Mouse (Mus musculus) hindbrain, embryonic 14.5 days (tissue): ENCODE data around the gene Zzz3. TPM values are rescaled to one million over a fixed set of nuclear protein-coding genes. Genes with fewer than 3 reads are reported as not detected.
"Not testable (repeated sequence)": the region's sequence is repeated elsewhere in the genome, so short reads cannot be mapped to it uniquely, and the experiment has no call there.

Experiments
- ATAC-seq: fragments of 200-750 bp; cut with Nextera tagmentation; 2 replicates; pipeline ENCODE4 v1.8.0; 2017; ENCODE audit warnings: moderate number of reproducible peaks, mild to moderate bottlenecking, moderate TSS enrichment, moderate library complexity; ENCODE audit not compliant: low FRiP score
- DNase-seq: peaks from one replicate; pipeline ENCODE4 v3.0.0-alpha.2; 2015; ENCODE audit warnings: low spot score
- H3K27ac ChIP-seq: fragments of 300-500 bp; sonication (generic); 2 replicates; pipeline ENCODE4 v1.5.1; 2014; ENCODE audit warnings: mild to moderate bottlenecking, moderate library complexity
- H3K27me3 ChIP-seq: fragments of 300-500 bp; sonication (generic); 2 replicates; pipeline ENCODE4 v1.6.1; 2014; ENCODE audit warnings: mild to moderate bottlenecking, low read length, mixed read lengths; ENCODE audit not compliant: control insufficient read depth, insufficient read depth
- H3K36me3 ChIP-seq: fragments of 300-500 bp; sonication (generic); replicated peaks from 2 replicates; pipeline ENCODE4 v1.6.1; 2014; ENCODE audit not compliant: control insufficient read depth, insufficient read depth
- H3K4me1 ChIP-seq: fragments of 300-500 bp; sonication (generic); replicated peaks from 2 replicates; pipeline ENCODE4 v1.6.1; 2014; ENCODE audit warnings: antibody characterized with exemption, low read length, mixed read lengths; ENCODE audit not compliant: control insufficient read depth, insufficient read depth
- H3K4me2 ChIP-seq: fragments of 300-500 bp; sonication (generic); replicated peaks from 2 replicates; pipeline ENCODE4 v1.6.1; 2014; ENCODE audit warnings: mild to moderate bottlenecking, moderate library complexity
- H3K4me3 ChIP-seq: fragments of 300-500 bp; sonication (generic); replicated peaks from 2 replicates; pipeline ENCODE4 v1.5.1; 2014; ENCODE audit warnings: mild to moderate bottlenecking, low read length
- H3K9ac ChIP-seq: fragments of 300-500 bp; sonication (generic); 2 replicates; pipeline ENCODE4 v1.6.1; 2014
- H3K9me3 ChIP-seq: fragments of 300-500 bp; sonication (generic); 2 replicates; pipeline ENCODE4 v1.6.1; 2016; ENCODE audit warnings: low read length; ENCODE audit not compliant: control insufficient read depth
- WGBS: fragments of 180-500 bp; shearing (Covaris S2); extraction: QIAGEN DNeasy Blood & Tissue Kit; methylation state at CpG from one replicate; pipeline ENCODE4 v1.1.7; 2014; 5-methylcytosine and 5-hydroxymethylcytosine counted together
- polyA plus RNA-seq: library from polyadenylated mRNA; unstranded; fragments of >200 nt; fragmentation: Nextera tagmentation; extraction: Ambion mirVana; gene quantifications from 2 replicates; pipeline ENCODE4 v1.2.1, GENCODE M21; 2014

The Zzz3 gene
- polyA plus RNA-seq, 1 experiment from 2014 or later = 32.3 TPM

- H3K27ac ChIP-seq, DNase-seq, H3K27me3 ChIP-seq, H3K4me1 ChIP-seq, H3K4me2 ChIP-seq, H3K9ac ChIP-seq, ATAC-seq, H3K9me3 ChIP-seq, H3K4me3 ChIP-seq: not testable (repeated sequence)
- peaks cover 60% of the 10 kb centered on the region for H3K36me3 ChIP-seq
- 95% methylated on average over 4 of the region's 4 CpGs for WGBS
Measured at GRCm38 (mm10) chr3:152458875-152459274, 63.6 kb downstream of the Zzz3 start.

- ATAC-seq = no peak
- H3K27ac ChIP-seq = no peak overlapping the region
Measured at GRCm38 (mm10) chr3:152460802-152461201, 65.5 kb downstream of the Zzz3 start.

GRCm38 (mm10) chr3:152462038-152462547 lies 66.8 kb downstream of the Zzz3 start:
- DNase-seq = no peak
- ATAC-seq = no peak
- H3K36me3 ChIP-seq = peaks cover 30% of the 10 kb centered on the region
- WGBS = 91% methylated on average over 10 of the region's 10 CpGs
- no peak overlapping the region for H3K4me3 ChIP-seq
- H3K27ac ChIP-seq = no peak overlapping the region
- no peak overlapping the region for H3K9ac ChIP-seq
- H3K27me3 ChIP-seq = no peaks in the 10 kb centered on the region
- H3K9me3 ChIP-seq = no peaks in the 10 kb centered on the region
- H3K4me1 ChIP-seq = no peaks in the 10 kb centered on the region
- H3K4me2 ChIP-seq = no peak overlapping the region

More at GRCm38 (mm10) chr3:152460802-152461201, 65.5 kb downstream of the Zzz3 start:
- Histone ChIP-seq H3K36me3 (peaks cover 43% of the 10 kb centered on the region), H3K4me1 (no peaks in the 10 kb centered on the region), H3K4me2 (no peak overlapping the region), H3K4me3 (no peak overlapping the region), H3K9ac (no peak overlapping the region), H3K27me3 (no peaks in the 10 kb centered on the region), H3K9me3 (no peaks in the 10 kb centered on the region)
- DNase-seq = no peak
- 69% methylated on average over 4 of the region's 4 CpGs for WGBS

GRCm38 (mm10) chr3:152462900-152463299 lies 67.6 kb downstream of the Zzz3 start:
- 92% methylated on average over 10 of the region's 10 CpGs for WGBS
- DNase-seq = no peak
- H3K27ac ChIP-seq = no peak overlapping the region
- peaks cover 22% of the 10 kb centered on the region for H3K36me3 ChIP-seq
- no peaks in the 10 kb centered on the region for H3K4me1 ChIP-seq
- ATAC-seq = no peak
- no peaks in the 10 kb centered on the region for H3K27me3 ChIP-seq
- no peak overlapping the region for H3K4me3 ChIP-seq
- H3K4me2 ChIP-seq = no peak overlapping the region
- no peak overlapping the region for H3K9ac ChIP-seq
- H3K9me3 ChIP-seq = no peaks in the 10 kb centered on the region

GRCm38 (mm10) chr3:152464462-152464861 lies 69.2 kb downstream of the Zzz3 start:
- Histone ChIP-seq H3K9me3 (no peaks in the 10 kb centered on the region), H3K27ac (no peak overlapping the region), H3K36me3 (peaks cover 13% of the 10 kb centered on the region; the same call in 1 of the 2 replicates), H3K4me3 (no peak overlapping the region), H3K9ac (no peak overlapping the region), H3K4me2 (no peak overlapping the region), H3K27me3 (no peaks in the 10 kb centered on the region), H3K4me1 (no peaks in the 10 kb centered on the region)
- DNase-seq (no peak), ATAC-seq (no peak)
- WGBS = 96% methylated on average over 3 of the region's 3 CpGs

GRCm38 (mm10) chr3:152465338-152465737 lies 70.1 kb downstream of the Zzz3 start:
- H3K36me3 ChIP-seq = 0 out of 2 replicates have a peak, but pooled peaks cover 13% of the 10 kb centered on the region
- H3K9ac ChIP-seq = no peak overlapping the region
- no peak overlapping the region for H3K27ac ChIP-seq
- no peaks in the 10 kb centered on the region for H3K4me1 ChIP-seq
- H3K4me2 ChIP-seq = no peak overlapping the region
- ATAC-seq (no peak), DNase-seq (no peak)
- 84% methylated on average over 6 of the region's 6 CpGs for WGBS
- H3K9me3 ChIP-seq = no peaks in the 10 kb centered on the region
- no peaks in the 10 kb centered on the region for H3K27me3 ChIP-seq
- no peak overlapping the region for H3K4me3 ChIP-seq

- ATAC-seq (no peak), DNase-seq (no peak)
Measured at GRCm38 (mm10) chr3:152466849-152467248, 71.6 kb downstream of the Zzz3 start.

GRCm38 (mm10) chr3:152467312-152467711 lies 72.0 kb downstream of the Zzz3 start:
- DNase-seq (no peak), ATAC-seq (no peak)
- Histone ChIP-seq H3K27me3 (no peaks in the 10 kb centered on the region), H3K36me3 (0 out of 2 replicates have a peak, but pooled peaks cover 1% of the 10 kb centered on the region), H3K4me1 (no peaks in the 10 kb centered on the region), H3K4me3 (no peak overlapping the region), H3K27ac (no peak overlapping the region), H3K4me2 (no peak overlapping the region), H3K9ac (no peak overlapping the region), H3K9me3 (no peaks in the 10 kb centered on the region)
- 84% methylated on average over 4 of the region's 4 CpGs for WGBS

More at GRCm38 (mm10) chr3:152466849-152467248, 71.6 kb downstream of the Zzz3 start:
- 95% methylated on average over 9 of the region's 9 CpGs for WGBS
- 0 out of 2 replicates have a peak, but pooled peaks cover 6% of the 10 kb centered on the region for H3K36me3 ChIP-seq
- no peak overlapping the region for H3K4me3 ChIP-seq
- no peak overlapping the region for H3K27ac ChIP-seq
- no peaks in the 10 kb centered on the region for H3K9me3 ChIP-seq
- H3K9ac ChIP-seq = no peak overlapping the region
- H3K4me2 ChIP-seq = no peak overlapping the region
- no peaks in the 10 kb centered on the region for H3K4me1 ChIP-seq
- no peaks in the 10 kb centered on the region for H3K27me3 ChIP-seq

GRCm38 (mm10) chr3:152468032-152468431 lies 72.8 kb downstream of the Zzz3 start:
- Histone ChIP-seq H3K27me3 (no peaks in the 10 kb centered on the region), H3K36me3 (no peaks in the 10 kb centered on the region), H3K9ac (no peak overlapping the region), H3K9me3 (no peaks in the 10 kb centered on the region), H3K4me2 (no peak overlapping the region), H3K4me3 (no peak overlapping the region), H3K27ac (no peak overlapping the region), H3K4me1 (no peaks in the 10 kb centered on the region)
- ATAC-seq = no peak
- DNase-seq = no peak
- WGBS = 90% methylated on average over 8 of the region's 8 CpGs

- Histone ChIP-seq H3K36me3 (no peaks in the 10 kb centered on the region), H3K4me3 (no peak overlapping the region), H3K9ac (no peak overlapping the region), H3K4me1 (no peaks in the 10 kb centered on the region), H3K27me3 (no peaks in the 10 kb centered on the region), H3K27ac (no peak overlapping the region), H3K9me3 (no peaks in the 10 kb centered on the region), H3K4me2 (no peak overlapping the region)
- 91% methylated on average over 12 of the region's 12 CpGs for WGBS
- ATAC-seq = no peak
- DNase-seq = no peak
Measured at GRCm38 (mm10) chr3:152468569-152469041, 73.3 kb downstream of the Zzz3 start.
